Mouse (Mus musculus) ovary, postnatal 36 days (tissue): ENCODE results near the gene Klk1b1.
"Not testable (repeated sequence)": the region's sequence is repeated elsewhere in the genome, so short reads cannot be mapped to it uniquely, and the experiment has no call there.

Experiments
- DNase-seq: peaks from one replicate; pipeline ENCODE4 v3.0.0; 2022; ENCODE audit warnings: low spot score, mixed read lengths

Gene Klk1b1

GRCm38 (mm10) chr7:44004847-44005246 is 38.3 kb downstream of the Klk1b1 start:
- DNase-seq = no peak

DNA sequence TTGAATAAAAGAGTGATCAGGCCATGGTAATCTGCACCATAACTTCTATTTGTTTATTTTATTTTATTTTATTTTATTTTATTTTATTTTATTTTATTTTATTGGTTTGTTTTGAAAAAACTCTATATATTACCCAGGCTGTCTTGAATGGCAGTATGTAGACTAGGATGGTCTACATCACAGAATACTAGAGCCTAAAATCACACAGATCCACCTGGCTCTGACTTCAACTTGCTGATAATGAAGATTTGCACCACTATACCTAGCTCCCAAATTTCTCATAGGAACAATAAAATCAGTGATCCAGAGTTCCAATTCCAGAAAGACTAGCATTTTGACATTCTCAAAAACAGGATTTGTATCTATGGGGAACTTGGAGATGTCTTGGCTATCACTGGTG is 45.3 kb downstream of the Klk1b1 start, which contains the start of gene Klk1b26:
Klk1b26 (plus strand) TSS at position 301 of the 400 bp plus-strand sequence.
- not testable (repeated sequence) for DNase-seq

- not testable (repeated sequence) for DNase-seq
Measured at GRCm38 (mm10) chr7:44014666-44015065, 48.1 kb downstream of the Klk1b1 start.

DNA sequence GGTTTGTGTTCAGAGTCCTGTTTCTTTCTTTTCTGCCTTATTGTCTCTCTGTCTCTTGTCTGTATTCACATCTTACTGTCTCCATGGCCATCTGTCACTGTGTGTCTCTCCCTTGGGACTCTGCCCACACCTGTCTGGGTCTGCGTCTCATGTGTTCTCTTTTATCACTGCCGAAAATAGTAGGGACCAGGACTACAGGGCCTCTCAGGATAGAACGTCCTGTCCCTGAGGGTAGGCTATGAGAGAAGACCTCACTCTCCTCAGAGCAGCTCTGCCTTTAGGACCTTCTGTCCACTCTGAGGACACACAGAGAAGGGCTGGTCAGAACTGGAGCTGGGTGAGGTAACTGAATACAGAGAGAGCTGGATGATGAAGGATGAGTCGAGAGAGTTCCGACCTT is 48.5 kb downstream of the Klk1b1 start:
- no peak for DNase-seq
